Mouse (Mus musculus): ENCODE results near the gene Olfr559.

DNA sequence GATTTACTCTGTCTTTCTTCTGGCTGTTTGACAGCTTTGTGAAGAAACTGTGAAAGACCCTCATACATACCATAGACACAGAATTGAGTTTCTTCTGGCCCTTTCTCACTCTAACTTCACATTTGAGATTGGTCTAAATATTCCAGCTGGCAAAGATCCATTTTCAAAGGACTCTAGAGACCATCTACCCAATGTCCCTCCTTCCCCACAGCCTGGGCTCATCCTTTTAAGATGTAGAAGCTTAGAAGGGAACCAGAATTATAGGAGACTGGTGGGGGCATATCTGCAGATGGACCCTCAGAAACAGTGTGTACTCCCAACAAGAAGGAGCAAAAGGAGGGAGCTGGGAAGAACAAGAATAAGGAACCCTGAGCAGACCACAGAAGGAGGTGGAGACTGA lies 25.4 kb downstream of the Olfr559 start, which contains the start of gene Olfr558:
- no peak for TF ChIP-seq CTCF (IDR thresholded peaks at IDR 0.05; ENCODE audit: low read depth)
- no peak for TF ChIP-seq EP300 (IDR thresholded peaks at IDR 0.05; ENCODE audit: low read depth)

Data from liver, embryonic 14.5 days (tissue).